Mouse (Mus musculus) MEL-GATA-1-ER (cell line): ENCODE data around the gene Gm14403.
A peak's percentile ranks its signal among the peaks of the same experiment; 100 is the strongest.
"Not testable (repeated sequence)": the region's sequence is repeated elsewhere in the genome, so short reads cannot be mapped to it uniquely, and the experiment has no call there.

ENCODE experiments used
- DNase-seq: peaks from one replicate; pipeline ENCODE4 v3.0.0-alpha.2; 2012; ENCODE audit warnings: low read depth; ENCODE audit errors: extremely low read depth

Gm14403 gene

DNA sequence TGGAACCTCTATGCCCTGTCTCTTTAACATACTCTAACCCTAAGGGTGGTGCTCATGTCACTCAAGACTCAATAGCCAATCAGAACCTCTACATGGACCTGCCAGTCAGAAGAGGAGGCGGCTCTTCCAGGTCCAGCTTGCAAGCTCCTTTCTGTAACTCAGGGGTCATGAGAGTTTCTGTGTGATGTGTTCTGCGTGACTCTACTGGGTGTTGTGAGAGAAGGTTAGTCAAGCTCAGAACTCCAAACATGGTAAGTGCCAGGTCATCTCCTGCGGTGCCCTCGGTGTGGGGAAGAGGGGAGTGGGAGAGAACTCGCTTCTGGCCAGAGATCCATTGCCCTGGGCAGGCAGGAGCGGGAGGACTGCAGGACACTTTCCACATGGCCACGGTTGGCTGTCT, at the start of gene Gm14403:
Gene Gm14403, plus strand, starts transcription at position 149 of the 400 bp plus-strand sequence.
- DNase-seq = peak; percentile 21

DNA sequence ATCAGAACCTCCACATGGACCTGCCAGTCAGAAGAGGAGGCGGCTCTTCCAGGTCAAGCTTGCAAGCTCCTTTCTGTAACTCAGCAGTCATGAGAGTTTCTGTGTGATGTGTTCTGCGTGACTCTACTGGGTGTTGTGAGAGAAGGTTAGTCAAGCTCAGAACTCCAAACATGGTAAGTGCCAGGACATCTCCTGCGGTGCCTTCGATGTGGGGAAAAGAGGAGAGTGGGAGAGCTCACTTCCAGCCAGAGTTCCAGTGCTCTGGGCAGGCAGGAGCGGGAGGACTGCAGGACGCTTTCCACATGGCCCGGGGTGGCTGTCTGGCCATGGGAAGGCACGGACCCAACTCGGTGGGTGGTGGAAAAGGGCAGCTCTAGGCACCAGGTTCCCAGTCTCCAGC, 33.3 kb upstream of the Gm14403 start, which contains the start of gene Zfp970:
Gene Zfp970, plus strand, starts transcription at position 58 of the 400 bp plus-strand sequence.
- peak; percentile 2 for DNase-seq

DNA sequence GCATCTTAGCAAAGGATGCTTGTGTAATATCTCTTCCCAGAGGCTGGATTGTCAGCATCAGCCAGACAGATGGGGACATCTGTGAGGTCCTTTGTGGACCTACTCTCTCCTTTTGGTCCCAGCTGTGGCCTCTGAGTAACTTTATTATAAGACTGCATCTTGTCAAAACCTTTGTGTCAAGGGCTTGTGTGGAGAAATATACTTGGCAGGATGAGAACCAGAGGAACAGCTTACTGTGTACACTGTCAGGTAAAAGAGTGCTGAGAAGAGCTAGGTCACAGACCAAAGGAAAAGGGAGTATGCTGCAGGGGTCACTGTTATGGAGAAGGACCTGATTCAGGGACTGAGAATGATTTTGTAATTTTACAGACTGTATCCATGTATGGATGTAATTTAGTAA, 29.8 kb upstream of the Gm14403 start:
- DNase-seq = not testable (repeated sequence)

DNA sequence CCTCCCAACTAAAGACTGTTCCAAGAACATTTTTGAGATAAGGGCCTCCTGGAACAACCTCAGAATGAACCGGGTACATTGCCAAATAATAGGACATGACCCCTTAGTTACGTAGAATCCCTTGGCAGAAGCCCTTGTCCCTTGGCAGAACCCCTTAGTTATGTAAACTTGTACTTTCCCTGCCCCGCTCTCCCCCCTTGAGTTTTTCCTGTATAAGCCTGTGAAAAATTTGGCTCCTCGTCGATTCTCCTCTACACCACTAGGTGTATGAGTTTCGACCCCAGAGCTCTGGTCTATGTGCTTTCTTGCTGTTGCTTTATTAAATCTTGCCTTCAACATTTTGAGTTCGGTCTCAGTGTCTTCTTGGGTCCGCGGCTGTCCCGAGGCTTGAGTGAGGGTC, 25.8 kb upstream of the Gm14403 start:
- not testable (repeated sequence) for DNase-seq

DNA sequence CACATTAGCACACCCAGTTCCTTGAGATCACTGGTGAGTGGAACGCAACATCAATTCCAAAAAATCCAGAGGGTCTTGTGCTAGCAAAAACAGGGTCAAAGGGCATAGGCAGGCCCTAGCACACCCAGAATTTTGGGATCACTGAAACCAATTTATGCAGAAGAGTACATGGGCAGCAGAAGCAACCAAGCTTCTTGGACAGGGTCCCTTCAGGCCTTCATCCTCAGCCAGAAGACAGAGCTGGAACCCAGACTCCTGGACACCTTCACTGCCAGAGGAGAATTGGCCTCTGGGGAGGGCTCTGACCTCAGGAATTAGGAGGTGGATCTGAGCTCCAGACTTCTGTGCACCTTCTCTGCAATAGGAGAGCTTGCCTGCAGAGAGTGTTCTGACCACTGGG, 16.0 kb upstream of the Gm14403 start:
- DNase-seq = not testable (repeated sequence)

GRCm38 (mm10) chr2:177483238-177483948, 14.6 kb upstream of the Gm14403 start:
- not testable (repeated sequence) for DNase-seq

- not testable (repeated sequence) for DNase-seq
These were observed 1.2 kb downstream of the Gm14403 start for GRCm38 (mm10) chr2:177499182-177499581.

DNA sequence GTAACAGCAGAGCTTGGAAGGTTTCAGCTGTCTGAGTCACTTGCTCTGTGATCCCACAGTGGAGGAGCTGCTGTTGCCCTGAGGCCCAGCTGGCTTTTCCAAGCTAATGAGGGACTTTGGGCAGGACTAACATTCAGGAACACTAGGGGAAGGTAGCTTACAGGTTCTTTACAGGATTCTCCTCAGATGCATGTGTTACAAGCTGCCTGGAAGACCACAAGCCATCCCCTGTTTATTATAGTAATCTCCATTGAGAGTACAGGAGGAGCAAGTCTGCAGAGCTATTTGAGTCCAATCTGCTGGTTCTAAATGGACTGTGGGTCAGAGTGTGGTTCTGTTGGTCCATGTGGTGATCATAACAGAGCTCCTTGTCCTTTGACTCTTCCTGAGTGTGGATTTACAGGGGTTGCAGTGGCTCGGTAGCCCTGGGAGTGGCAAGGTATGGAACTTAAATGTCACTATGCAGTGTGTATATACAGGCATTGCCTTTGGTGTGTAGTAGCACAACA, 7.2 kb downstream of the Gm14403 start:
- DNase-seq = not testable (repeated sequence)

DNA sequence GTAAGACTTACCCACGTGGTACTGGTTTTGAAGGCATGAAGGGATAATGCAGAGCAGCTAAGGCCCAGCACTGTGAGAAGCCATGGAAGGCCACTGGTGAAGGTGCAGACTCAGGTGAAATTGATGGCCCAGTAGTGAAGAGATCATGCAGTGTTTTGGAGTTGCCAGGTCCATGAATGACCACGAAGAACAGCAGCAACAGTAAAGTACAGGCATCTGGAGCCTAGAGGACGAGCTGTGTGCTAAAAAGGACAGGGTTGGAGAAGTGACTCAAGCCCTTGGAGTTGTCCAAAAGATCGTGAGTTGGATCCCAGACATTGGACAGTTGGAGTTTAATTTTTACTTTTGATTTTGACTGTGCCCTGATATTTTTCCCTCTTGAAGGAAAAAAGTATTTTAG, 13.4 kb downstream of the Gm14403 start:
- DNase-seq = not testable (repeated sequence)

DNA sequence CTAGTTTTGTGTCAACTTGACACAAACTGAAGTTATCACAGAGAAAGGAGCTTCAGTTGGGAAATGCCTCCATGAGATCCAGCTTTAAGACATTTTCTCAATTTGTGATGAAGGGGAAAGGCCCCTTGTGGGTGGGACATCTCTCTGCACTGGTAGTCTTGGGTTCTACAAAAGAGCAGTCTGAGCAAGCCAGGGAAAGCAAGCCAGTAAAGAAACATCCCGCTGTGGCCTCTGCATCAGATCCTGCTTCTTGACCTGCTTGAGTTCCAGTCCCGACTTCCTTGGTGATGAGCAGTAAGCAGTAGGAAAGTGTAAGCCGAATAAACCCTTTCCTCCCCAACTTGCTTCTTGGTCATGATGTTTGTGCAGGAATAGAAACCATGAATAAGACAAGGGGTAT, 14.0 kb downstream of the Gm14403 start:
- DNase-seq = not testable (repeated sequence)

DNA sequence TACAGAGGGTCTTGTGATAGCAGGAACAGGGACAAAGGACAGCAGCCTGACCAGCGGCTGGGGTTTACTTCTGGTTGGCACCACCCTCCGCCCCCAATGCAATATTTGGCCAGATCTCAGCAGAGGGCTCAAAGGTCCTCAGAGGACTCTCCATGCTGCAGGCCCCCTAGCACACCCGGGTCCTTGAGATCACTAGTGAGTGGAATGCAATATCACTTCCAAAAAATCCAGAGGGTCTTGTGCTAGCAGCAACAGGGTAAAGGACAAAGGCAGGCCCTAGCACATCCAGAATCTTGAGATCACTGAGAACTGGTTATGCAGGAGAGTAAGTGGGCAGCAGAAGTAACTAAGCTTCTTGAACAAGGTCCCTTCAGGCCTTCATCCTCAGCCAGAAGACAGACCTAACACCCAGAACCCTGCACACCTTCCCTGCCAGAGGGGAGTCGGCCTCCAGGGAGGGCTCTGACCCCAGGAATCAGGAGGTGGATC, 16.0 kb downstream of the Gm14403 start:
- not testable (repeated sequence) for DNase-seq

- DNase-seq = not testable (repeated sequence)
These were observed 19.7 kb downstream of the Gm14403 start for GRCm38 (mm10) chr2:177517746-177518145.

GRCm38 (mm10) chr2:177518354-177518753, 20.3 kb downstream of the Gm14403 start:
- DNase-seq = not testable (repeated sequence)

DNA sequence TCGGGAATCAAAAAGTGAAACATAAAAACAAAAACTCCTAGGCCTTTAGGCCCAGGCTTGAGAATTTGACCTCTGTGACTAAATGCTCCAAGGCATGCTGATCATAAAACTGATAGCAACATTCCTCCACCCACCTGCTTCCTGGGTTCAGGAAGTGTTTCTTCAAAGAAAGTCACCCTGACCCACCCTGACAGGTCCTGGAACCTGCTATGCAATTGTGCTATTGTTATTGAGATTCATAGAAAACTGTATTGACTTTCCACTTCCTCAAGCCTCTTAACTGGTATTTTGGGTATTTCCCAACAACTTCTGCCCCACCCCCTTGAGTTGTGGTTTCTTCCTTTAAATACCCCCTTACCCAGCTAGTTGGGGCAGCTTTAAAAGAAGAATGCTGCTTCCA, 20.9 kb downstream of the Gm14403 start:
- not testable (repeated sequence) for DNase-seq

DNA sequence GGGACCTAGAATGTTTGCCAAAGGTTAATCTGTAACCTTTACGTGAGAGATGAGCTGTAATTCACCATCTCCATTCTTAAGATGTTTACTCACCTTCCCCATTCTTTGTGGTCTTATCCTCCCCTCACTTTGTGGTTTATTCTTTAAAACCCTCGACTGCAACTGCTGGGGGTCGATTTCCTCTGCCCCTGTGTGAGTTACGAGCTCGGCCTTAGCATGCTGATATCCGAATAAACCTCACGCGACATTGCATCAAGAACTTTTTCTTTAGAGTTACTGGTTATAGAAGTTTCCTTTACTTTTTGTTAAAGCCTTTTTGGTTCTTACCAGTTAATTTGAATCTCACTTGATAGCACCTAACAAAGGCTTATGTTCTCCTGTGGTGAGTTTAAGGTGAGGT, 22.0 kb downstream of the Gm14403 start:
- DNase-seq = no peak

GRCm38 (mm10) chr2:177523061-177523460, 25.0 kb downstream of the Gm14403 start:
- no peak for DNase-seq

DNA sequence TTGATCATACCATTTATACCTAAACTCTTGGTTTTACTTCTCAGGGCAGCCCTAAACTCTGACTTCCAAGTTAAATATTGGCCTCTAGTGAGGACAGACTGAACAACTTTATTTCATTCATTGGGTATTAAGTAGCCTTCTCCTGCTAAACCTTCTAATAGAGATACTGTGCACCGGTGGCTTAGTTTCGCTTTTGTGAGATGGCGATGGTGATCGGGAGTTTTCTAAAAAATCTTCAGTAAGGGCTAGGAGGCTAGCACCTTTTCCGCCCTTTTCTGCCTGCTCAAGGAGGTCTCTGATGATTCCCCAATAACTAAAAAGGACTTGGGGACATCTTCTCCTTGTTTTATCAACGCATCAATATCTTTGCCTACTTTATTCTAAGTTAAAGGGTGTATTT, 25.7 kb downstream of the Gm14403 start:
- not testable (repeated sequence) for DNase-seq

GRCm38 (mm10) chr2:177524171-177524570, 26.2 kb downstream of the Gm14403 start:
- DNase-seq = not testable (repeated sequence)

GRCm38 (mm10) chr2:177535876-177536275, 37.9 kb downstream of the Gm14403 start:
- DNase-seq = no peak

- DNase-seq = not testable (repeated sequence)
These were observed 39.1 kb downstream of the Gm14403 start for GRCm38 (mm10) chr2:177537141-177537540.

- DNase-seq = not testable (repeated sequence)
These were observed 39.7 kb downstream of the Gm14403 start for GRCm38 (mm10) chr2:177537717-177538116.

DNA sequence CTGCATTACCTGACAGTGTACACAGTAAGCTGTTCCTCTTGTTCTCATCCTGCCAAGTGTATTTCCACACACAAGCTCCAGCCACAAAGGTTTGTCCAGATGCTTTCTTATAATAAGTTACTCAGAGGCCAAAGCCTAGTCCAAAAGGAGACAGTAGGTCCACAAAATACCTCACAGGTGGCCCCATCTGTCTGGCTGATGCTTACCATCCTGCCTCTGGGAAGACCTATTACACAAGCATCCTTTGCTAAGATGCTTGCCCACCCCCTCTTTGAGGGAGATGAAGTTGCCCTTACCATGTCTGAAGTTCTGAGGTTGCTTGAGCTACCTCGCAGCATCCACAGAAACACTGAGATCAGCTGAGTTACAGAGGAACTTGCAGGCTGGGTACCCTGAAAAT, 57.2 kb downstream of the Gm14403 start:
- DNase-seq = not testable (repeated sequence)
